Mouse (Mus musculus): ENCODE results near the gene Cct4. TPM values are rescaled to one million over a fixed set of nuclear protein-coding genes. Genes with fewer than 3 reads are reported as not detected.

The Cct4 gene
- polyA plus RNA-seq (2015; fragmentation: Nextera tagmentation; extraction: Ambion mirVana), result 114 and 123 TPM in 2 replicates

- peak; percentile 97 for ATAC-seq (ENCODE audit: insufficient read depth)
- peaks cover 23% of the 10 kb centered on the region for H3K36me3 ChIP-seq (replicated peaks)
- H3K27ac ChIP-seq (replicated peaks), result peak within 1 kb of the TSS; percentile 85
- peak within 1 kb of the TSS; percentile 74 for H3K4me3 ChIP-seq (replicated peaks)
- peaks cover 26% of the 10 kb centered on the region for H3K4me1 ChIP-seq (replicated peaks)
- peak within 1 kb of the TSS; percentile 82 for H3K4me2 ChIP-seq
- under 1% methylated on average over 66 of the region's 66 CpGs for WGBS (ENCODE audit: insufficient replicate concordance)
- H3K9ac ChIP-seq, result peak within 1 kb of the TSS; percentile 74
- no peaks in the 10 kb centered on the region for H3K9me3 ChIP-seq (replicated peaks)
- no peaks in the 10 kb centered on the region for H3K27me3 ChIP-seq
Measured at GRCm38 (mm10) chr11:22990393-22991126, at the start of gene Cct4. Gene Cct4 (plus strand): TSS chr11:22990519.

- H3K9me3 ChIP-seq (replicated peaks), result no peaks in the 10 kb centered on the region
- WGBS (ENCODE audit: insufficient replicate concordance), result 76% methylated on average over 1 of the region's 1 CpGs
- H3K27ac ChIP-seq (replicated peaks), result no peak overlapping the region
- no peak overlapping the region for H3K4me2 ChIP-seq
- H3K27me3 ChIP-seq, result no peaks in the 10 kb centered on the region
- H3K4me3 ChIP-seq (replicated peaks), result no peak overlapping the region
- H3K9ac ChIP-seq, result no peak overlapping the region
- no peak for ATAC-seq (ENCODE audit: insufficient read depth)
- H3K4me1 ChIP-seq (replicated peaks), result peaks cover 14% of the 10 kb centered on the region
- H3K36me3 ChIP-seq (replicated peaks), result no peaks in the 10 kb centered on the region
Measured at GRCm38 (mm10) chr11:22949101-22949500, 41.2 kb upstream of the Cct4 start.

- no peaks in the 10 kb centered on the region for H3K9me3 ChIP-seq (replicated peaks)
- H3K4me1 ChIP-seq (replicated peaks), result peaks cover 12% of the 10 kb centered on the region
- 72% methylated on average over 6 of the region's 6 CpGs for WGBS (ENCODE audit: insufficient replicate concordance)
- no peaks in the 10 kb centered on the region for H3K36me3 ChIP-seq (replicated peaks)
- H3K9ac ChIP-seq, result no peak overlapping the region
- H3K4me3 ChIP-seq (replicated peaks), result no peak overlapping the region
- H3K27ac ChIP-seq (replicated peaks), result no peak overlapping the region
- no peak for ATAC-seq (ENCODE audit: insufficient read depth)
- H3K27me3 ChIP-seq, result no peaks in the 10 kb centered on the region
- H3K4me2 ChIP-seq, result no peak overlapping the region
Measured at GRCm38 (mm10) chr11:22950131-22950530, 40.2 kb upstream of the Cct4 start.

GRCm38 (mm10) chr11:22952668-22953067 is 37.7 kb upstream of the Cct4 start:
- peaks cover 6% of the 10 kb centered on the region; the same call in 1 of the 2 replicates for H3K4me1 ChIP-seq (replicated peaks)
- no peak overlapping the region for H3K9ac ChIP-seq
- no peak for ATAC-seq (ENCODE audit: insufficient read depth)
- no peak overlapping the region for H3K27ac ChIP-seq (replicated peaks)
- 62% methylated on average over 7 of the region's 7 CpGs for WGBS (ENCODE audit: insufficient replicate concordance)
- no peak overlapping the region for H3K4me2 ChIP-seq
- H3K4me3 ChIP-seq (replicated peaks), result no peak overlapping the region
- no peaks in the 10 kb centered on the region for H3K36me3 ChIP-seq (replicated peaks)
- H3K27me3 ChIP-seq, result no peaks in the 10 kb centered on the region
- H3K9me3 ChIP-seq (replicated peaks), result no peaks in the 10 kb centered on the region

DNA sequence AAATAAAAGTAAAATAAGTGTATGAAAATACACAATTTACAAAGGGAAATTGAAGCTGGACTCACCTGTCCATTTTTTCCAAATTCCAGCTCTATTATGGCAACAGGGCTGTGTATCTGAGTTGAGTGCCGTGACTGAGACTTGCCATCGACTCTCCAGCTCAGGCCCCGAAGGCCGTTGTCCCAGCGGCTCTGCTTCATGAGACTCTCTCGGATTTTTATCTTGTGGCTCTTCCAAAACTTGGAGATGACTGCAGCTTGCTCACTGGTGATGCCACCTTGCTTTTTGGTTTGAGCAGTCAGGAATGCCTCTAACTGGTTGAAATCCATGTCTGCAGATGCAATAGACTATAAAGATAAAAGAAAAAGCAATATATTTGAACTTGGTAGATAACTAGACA is 34.0 kb upstream of the Cct4 start:
- Histone ChIP-seq H3K4me3 (replicated peaks) (no peak overlapping the region), H3K4me2 (no peak overlapping the region), H3K4me1 (replicated peaks) (no peaks in the 10 kb centered on the region), H3K27me3 (no peaks in the 10 kb centered on the region), H3K9ac (no peak overlapping the region), H3K9me3 (replicated peaks) (no peaks in the 10 kb centered on the region), H3K27ac (replicated peaks) (no peak overlapping the region), H3K36me3 (replicated peaks) (no peaks in the 10 kb centered on the region)
- WGBS (ENCODE audit: insufficient replicate concordance), result 88% methylated on average over 6 of the region's 6 CpGs
- no peak for ATAC-seq (ENCODE audit: insufficient read depth)

DNA sequence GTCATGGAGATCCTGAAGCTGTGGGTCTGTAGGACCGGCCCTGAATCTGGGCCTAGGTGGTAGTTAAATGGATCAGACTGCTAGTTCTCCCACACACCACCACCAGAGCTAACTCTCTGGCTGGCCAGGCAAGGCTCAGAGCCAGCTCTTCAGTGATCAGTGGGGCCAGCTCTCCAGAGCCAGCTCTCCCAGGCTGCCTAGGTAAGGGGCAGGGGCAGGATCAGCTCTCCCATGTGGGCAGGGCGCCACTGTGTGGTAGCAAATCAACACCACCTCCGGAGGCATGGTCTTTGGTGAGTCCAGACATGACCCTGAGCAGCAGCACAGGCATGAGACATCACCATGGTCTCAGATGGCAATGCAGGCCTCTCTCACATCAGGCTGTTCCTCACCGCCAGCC is 33.5 kb upstream of the Cct4 start:
- 58% methylated on average over 4 of the region's 4 CpGs for whole genome bisulfite sequencing (ENCODE audit: insufficient replicate concordance)
- no peaks in the 10 kb centered on the region for H3K4me1 ChIP-seq (replicated peaks)
- peak; percentile 28; the same call in 1 of the 2 replicates for ATAC-seq (ENCODE audit: insufficient read depth)
- H3K27me3 ChIP-seq, result no peaks in the 10 kb centered on the region
- no peak overlapping the region for H3K9ac ChIP-seq
- H3K9me3 ChIP-seq (replicated peaks), result no peaks in the 10 kb centered on the region
- no peak overlapping the region for H3K4me3 ChIP-seq (replicated peaks)
- H3K36me3 ChIP-seq (replicated peaks), result no peaks in the 10 kb centered on the region
- H3K4me2 ChIP-seq, result no peak overlapping the region
- H3K27ac ChIP-seq (replicated peaks), result no peak overlapping the region

GRCm38 (mm10) chr11:22957791-22958374 is 32.4 kb upstream of the Cct4 start:
- Histone ChIP-seq H3K4me2 (no peak overlapping the region), H3K4me3 (replicated peaks) (no peak overlapping the region), H3K27ac (replicated peaks) (no peak overlapping the region), H3K9me3 (replicated peaks) (no peaks in the 10 kb centered on the region), H3K9ac (no peak overlapping the region), H3K27me3 (no peaks in the 10 kb centered on the region), H3K4me1 (replicated peaks) (no peaks in the 10 kb centered on the region), H3K36me3 (replicated peaks) (no peaks in the 10 kb centered on the region)
- WGBS (ENCODE audit: insufficient replicate concordance), result 68% methylated on average over 4 of the region's 4 CpGs
- no peak for ATAC-seq (ENCODE audit: insufficient read depth)

DNA sequence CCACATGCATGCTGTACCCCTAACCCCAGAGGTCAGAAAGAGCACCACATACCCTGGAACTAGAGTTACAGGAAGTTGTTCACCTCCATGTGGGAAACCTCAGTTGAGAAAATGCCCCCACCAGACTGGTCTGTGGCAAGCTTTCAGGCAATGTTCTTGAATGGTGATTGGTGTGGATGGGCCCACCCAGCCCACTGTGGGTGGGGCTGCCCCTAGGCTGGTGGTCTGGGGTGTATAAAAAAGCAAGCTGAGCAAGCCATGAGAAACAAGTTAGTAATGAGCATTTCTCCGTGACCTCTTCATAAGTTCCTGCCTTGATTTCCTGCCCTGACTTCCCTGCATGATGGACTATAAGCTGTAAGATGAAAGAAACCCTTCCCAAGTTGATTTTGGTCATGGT is 28.2 kb upstream of the Cct4 start:
- Histone ChIP-seq H3K27ac (replicated peaks) (no peak overlapping the region), H3K9me3 (replicated peaks) (no peaks in the 10 kb centered on the region), H3K4me1 (replicated peaks) (0 out of 2 replicates have a peak, but pooled peaks cover 3% of the 10 kb centered on the region), H3K9ac (no peak overlapping the region), H3K27me3 (no peaks in the 10 kb centered on the region), H3K36me3 (replicated peaks) (peaks cover 10% of the 10 kb centered on the region), H3K4me3 (replicated peaks) (no peak overlapping the region), H3K4me2 (no peak overlapping the region)
- no peak for ATAC-seq (ENCODE audit: insufficient read depth)
- 55% methylated on average over 1 of the region's 1 CpGs for WGBS (ENCODE audit: insufficient replicate concordance)

GRCm38 (mm10) chr11:22964401-22964800 is 25.9 kb upstream of the Cct4 start:
- Histone ChIP-seq H3K27ac (replicated peaks) (no peak overlapping the region), H3K36me3 (replicated peaks) (peaks cover 11% of the 10 kb centered on the region), H3K27me3 (no peaks in the 10 kb centered on the region), H3K9me3 (replicated peaks) (no peaks in the 10 kb centered on the region), H3K4me3 (replicated peaks) (no peak overlapping the region), H3K4me1 (replicated peaks) (0 out of 2 replicates have a peak, but pooled peaks cover 3% of the 10 kb centered on the region), H3K4me2 (no peak overlapping the region), H3K9ac (no peak overlapping the region)
- peak; percentile 40; the same call in 1 of the 2 replicates for ATAC-seq (ENCODE audit: insufficient read depth)
- 71% methylated on average over 4 of the region's 4 CpGs for WGBS (ENCODE audit: insufficient replicate concordance)

GRCm38 (mm10) chr11:22965503-22965902 is 24.8 kb upstream of the Cct4 start:
- peaks cover 8% of the 10 kb centered on the region; the same call in 1 of the 2 replicates for H3K4me1 ChIP-seq (replicated peaks)
- H3K9ac ChIP-seq, result no peak overlapping the region
- H3K4me3 ChIP-seq (replicated peaks), result no peak overlapping the region
- WGBS (ENCODE audit: insufficient replicate concordance), result 83% methylated on average over 4 of the region's 4 CpGs
- no peak overlapping the region for H3K27ac ChIP-seq (replicated peaks)
- no peaks in the 10 kb centered on the region for H3K9me3 ChIP-seq (replicated peaks)
- H3K36me3 ChIP-seq (replicated peaks), result peaks cover 11% of the 10 kb centered on the region
- no peak for ATAC-seq (ENCODE audit: insufficient read depth)
- H3K4me2 ChIP-seq, result no peak overlapping the region
- no peaks in the 10 kb centered on the region for H3K27me3 ChIP-seq

DNA sequence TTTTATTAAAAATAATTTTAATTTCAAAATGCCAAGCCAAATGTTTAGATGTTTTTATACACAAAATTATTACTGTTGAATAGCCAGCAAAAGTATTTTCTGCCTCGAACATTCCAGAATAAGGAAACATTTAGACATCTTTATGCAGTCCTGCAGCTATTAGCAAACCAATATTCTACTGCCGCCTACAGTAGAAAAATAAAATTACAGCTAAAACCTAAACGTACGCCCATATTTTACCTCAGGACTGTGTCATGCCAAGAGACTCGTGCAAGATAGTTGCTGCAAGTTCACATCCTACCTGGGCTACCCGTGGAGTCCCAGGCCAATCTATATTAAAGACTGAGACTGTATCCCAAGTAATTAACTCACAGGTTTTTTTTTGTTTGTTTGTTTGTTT is 20.8 kb upstream of the Cct4 start:
- no peak for ATAC-seq (ENCODE audit: insufficient read depth)
- 17% methylated on average over 6 of the region's 6 CpGs for WGBS (ENCODE audit: insufficient replicate concordance)
- Histone ChIP-seq H3K9ac (no peak overlapping the region), H3K9me3 (replicated peaks) (no peaks in the 10 kb centered on the region), H3K4me2 (no peak overlapping the region), H3K4me3 (replicated peaks) (no peak overlapping the region), H3K36me3 (replicated peaks) (peaks cover 11% of the 10 kb centered on the region), H3K4me1 (replicated peaks) (peaks cover 16% of the 10 kb centered on the region), H3K27me3 (no peaks in the 10 kb centered on the region), H3K27ac (replicated peaks) (no peak overlapping the region)
